Mouse (Mus musculus): Measurements from ENCODE around the gene Coro2b. TPM values are rescaled to one million over a fixed set of nuclear protein-coding genes. Genes with fewer than 3 reads are reported as not detected.
"Not testable (repeated sequence)": the region's sequence is repeated elsewhere in the genome, so short reads cannot be mapped to it uniquely, and the experiment has no call there.

Coro2b gene
- polyA plus RNA-seq, 2 experiments: 10.3 to 20.8 TPM

- 78% methylated on average over 6 of the region's 6 CpGs for WGBS
- Histone ChIP-seq H3K36me3 (ENCODE audit: control insufficient read depth, insufficient read depth, low read length) (no peaks in the 10 kb centered on the region), H3K4me3 (replicated peaks; ENCODE audit: low read length) (no peak overlapping the region), H3K4me2 (replicated peaks; ENCODE audit: low read depth, low read length, severe bottlenecking) (no peak overlapping the region), H3K9me3 (ENCODE audit: control insufficient read depth, low read length) (no peaks in the 10 kb centered on the region), H3K9ac (ENCODE audit: low read depth, low read length, severe bottlenecking) (no peak overlapping the region), H3K27me3 (ENCODE audit: control insufficient read depth, insufficient read depth, low read length) (no peaks in the 10 kb centered on the region), H3K27ac (replicated peaks; ENCODE audit: low read depth, low read length) (no peak overlapping the region), H3K4me1 (ENCODE audit: control insufficient read depth, insufficient read depth, low read length) (peaks cover 4% of the 10 kb centered on the region)
- ATAC-seq (ENCODE audit: low FRiP score, low read depth) (no peak), DNase-seq (ENCODE audit: low spot score) (no peak)
- TF ChIP-seq POLR2A (IDR thresholded peaks at IDR 0.05; ENCODE audit: borderline replicate concordance, extremely low read depth, insufficient read depth, insufficient read length): no peak
Observed at GRCm38 (mm10) chr9:62450355-62450754, 86.5 kb downstream of the Coro2b start.

- not testable (repeated sequence) for H3K36me3 ChIP-seq (ENCODE audit: control insufficient read depth, insufficient read depth, low read length); ATAC-seq (ENCODE audit: low FRiP score, low read depth); H3K27me3 ChIP-seq (ENCODE audit: control insufficient read depth, insufficient read depth, low read length); DNase-seq (ENCODE audit: low spot score); H3K4me3 ChIP-seq (replicated peaks; ENCODE audit: low read length); H3K9me3 ChIP-seq (ENCODE audit: control insufficient read depth, low read length); H3K9ac ChIP-seq (ENCODE audit: low read depth, low read length, severe bottlenecking); H3K27ac ChIP-seq (replicated peaks; ENCODE audit: low read depth, low read length); H3K4me1 ChIP-seq (ENCODE audit: control insufficient read depth, insufficient read depth, low read length); H3K4me2 ChIP-seq (replicated peaks; ENCODE audit: low read depth, low read length, severe bottlenecking)
- 95% methylated on average over 6 of the region's 10 CpGs for WGBS
Observed at GRCm38 (mm10) chr9:62447337-62447736, 89.5 kb downstream of the Coro2b start.

GRCm38 (mm10) chr9:62438755-62439101 is 98.1 kb downstream of the Coro2b start:
- Histone ChIP-seq H3K36me3 (ENCODE audit: control insufficient read depth, insufficient read depth, low read length) (no peaks in the 10 kb centered on the region), H3K9me3 (ENCODE audit: control insufficient read depth, low read length) (no peaks in the 10 kb centered on the region), H3K27ac (replicated peaks; ENCODE audit: low read depth, low read length) (peak overlapping the region; percentile 33; the same call in 1 of the 2 replicates), H3K4me1 (ENCODE audit: control insufficient read depth, insufficient read depth, low read length) (peaks cover 20% of the 10 kb centered on the region), H3K9ac (ENCODE audit: low read depth, low read length, severe bottlenecking) (no peak overlapping the region), H3K4me2 (replicated peaks; ENCODE audit: low read depth, low read length, severe bottlenecking) (no peak overlapping the region), H3K27me3 (ENCODE audit: control insufficient read depth, insufficient read depth, low read length) (no peaks in the 10 kb centered on the region), H3K4me3 (replicated peaks; ENCODE audit: low read length) (no peak overlapping the region)
- TF ChIP-seq POLR2A (IDR thresholded peaks at IDR 0.05; ENCODE audit: borderline replicate concordance, extremely low read depth, insufficient read depth, insufficient read length): no peak
- ATAC-seq (ENCODE audit: low FRiP score, low read depth) (peak; percentile 49; the same call in 1 of the 2 replicates), DNase-seq (ENCODE audit: low spot score) (peak; percentile 63)
- WGBS: 19% methylated on average over 3 of the region's 3 CpGs

GRCm38 (mm10) chr9:62438085-62438754 is 98.6 kb downstream of the Coro2b start:
- TF ChIP-seq POLR2A (IDR thresholded peaks at IDR 0.05; ENCODE audit: borderline replicate concordance, extremely low read depth, insufficient read depth, insufficient read length): no peak
- H3K9me3 ChIP-seq (ENCODE audit: control insufficient read depth, low read length): no peaks in the 10 kb centered on the region
- H3K4me1 ChIP-seq (ENCODE audit: control insufficient read depth, insufficient read depth, low read length): peaks cover 20% of the 10 kb centered on the region
- DNase-seq (ENCODE audit: low spot score) (no peak), ATAC-seq (ENCODE audit: low FRiP score, low read depth) (no peak)
- H3K36me3 ChIP-seq (ENCODE audit: control insufficient read depth, insufficient read depth, low read length): no peaks in the 10 kb centered on the region
- no peak overlapping the region for H3K9ac ChIP-seq (ENCODE audit: low read depth, low read length, severe bottlenecking)
- WGBS: 36% methylated on average over 5 of the region's 5 CpGs
- no peak overlapping the region for H3K4me3 ChIP-seq (replicated peaks; ENCODE audit: low read length)
- no peaks in the 10 kb centered on the region for H3K27me3 ChIP-seq (ENCODE audit: control insufficient read depth, insufficient read depth, low read length)
- no peak overlapping the region for H3K4me2 ChIP-seq (replicated peaks; ENCODE audit: low read depth, low read length, severe bottlenecking)
- peak overlapping the region; percentile 33; the same call in 1 of the 2 replicates for H3K27ac ChIP-seq (replicated peaks; ENCODE audit: low read depth, low read length)

GRCm38 (mm10) chr9:62437446-62437845 is 99.4 kb downstream of the Coro2b start:
- H3K27ac ChIP-seq (replicated peaks; ENCODE audit: low read depth, low read length): no peak overlapping the region
- no peaks in the 10 kb centered on the region for H3K36me3 ChIP-seq (ENCODE audit: control insufficient read depth, insufficient read depth, low read length)
- H3K4me1 ChIP-seq (ENCODE audit: control insufficient read depth, insufficient read depth, low read length): peaks cover 20% of the 10 kb centered on the region
- no peak overlapping the region for H3K4me3 ChIP-seq (replicated peaks; ENCODE audit: low read length)
- H3K27me3 ChIP-seq (ENCODE audit: control insufficient read depth, insufficient read depth, low read length): no peaks in the 10 kb centered on the region
- no peak for ATAC-seq (ENCODE audit: low FRiP score, low read depth)
- DNase-seq (ENCODE audit: low spot score): no peak
- 89% methylated on average over 7 of the region's 7 CpGs for WGBS
- TF ChIP-seq POLR2A (IDR thresholded peaks at IDR 0.05; ENCODE audit: borderline replicate concordance, extremely low read depth, insufficient read depth, insufficient read length): no peak
- no peaks in the 10 kb centered on the region for H3K9me3 ChIP-seq (ENCODE audit: control insufficient read depth, low read length)
- H3K9ac ChIP-seq (ENCODE audit: low read depth, low read length, severe bottlenecking): no peak overlapping the region
- H3K4me2 ChIP-seq (replicated peaks; ENCODE audit: low read depth, low read length, severe bottlenecking): no peak overlapping the region

Measured in limb, embryonic 14.5 days (tissue).